In the genomic region with DNA sequence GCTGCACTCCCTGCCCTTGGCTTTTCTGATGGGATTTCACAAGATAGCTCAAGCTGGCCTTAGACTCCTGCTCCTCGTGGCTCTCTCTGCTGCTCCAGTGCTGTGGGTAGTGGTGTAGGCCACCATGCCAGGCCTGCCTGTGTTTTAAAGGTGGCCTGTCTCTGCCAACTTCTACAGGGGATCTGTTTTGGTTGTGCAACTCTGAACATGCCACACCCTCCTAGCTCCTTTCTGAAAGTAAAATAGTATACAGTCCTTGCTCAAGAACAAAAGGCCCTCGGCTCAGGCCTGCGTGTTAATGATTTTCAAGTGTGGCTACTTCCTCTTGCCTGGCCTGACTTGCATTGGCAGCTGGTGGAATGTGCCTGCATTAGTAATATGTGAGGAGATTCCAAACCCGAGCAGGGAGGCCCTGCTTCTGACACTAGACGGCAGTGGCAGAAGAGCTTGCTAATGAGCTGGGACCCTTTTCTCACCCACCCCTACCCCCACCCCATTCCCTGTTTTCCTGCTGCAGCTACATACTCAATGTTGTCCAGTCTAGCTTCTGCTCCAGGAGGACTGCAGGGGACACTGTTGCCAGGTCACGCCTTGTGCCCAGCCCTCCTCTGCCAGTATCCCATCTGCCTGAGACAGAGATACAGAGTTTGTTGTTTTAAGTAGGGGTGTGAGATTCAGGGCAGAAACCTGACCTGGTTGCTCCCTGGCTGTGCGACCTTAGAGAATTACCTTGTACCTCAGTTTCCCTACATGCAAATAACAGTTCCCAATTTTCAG, we compare ENCODE assay signal across 8 mouse cellular contexts. TPM values are rescaled to one million over a fixed set of nuclear protein-coding genes. Genes with fewer than 3 reads are reported as not detected.
A peak's percentile ranks its signal among the peaks of the same experiment; 100 is the strongest.
DNase-seq lines count a peak whose midpoint lies in the region; ATAC-seq lines count a peak whose summit lies in the region.

No protein-coding gene starts in this region.

- no peak overlapping the region for H3K4me3 ChIP-seq in kidney, embryonic 15.5 days (replicated peaks)

- 37% methylated on average over 7 of the region's 7 CpGs for WGBS in kidney, embryonic 15.5 days

- H3K4me1 ChIP-seq in kidney, embryonic 15.5 days, result peaks cover 85% of the 10 kb centered on the region

- H3K4me2 ChIP-seq in kidney, embryonic 15.5 days, result no peak overlapping the region

- ATAC-seq in kidney, embryonic 15.5 days (replicated peaks; ENCODE audit: low FRiP score), result peak; percentile 38
- peak; percentile 60 for ATAC-seq in megakaryocyte progenitor cell, adult 5-6 weeks (replicated peaks; ENCODE audit: poor library complexity)

- DNase-seq in retina, postnatal 1 day, result peak; percentile 63
- no peak for DNase-seq in retina, embryonic 14.5 days (ENCODE audit: low spot score)
- peak; percentile 97 for DNase-seq in gonadal fat pad, adult 2 months (ENCODE audit: low read depth)
- no peak for DNase-seq in T-cell, adult 2 months (ENCODE audit: low spot score)
- DNase-seq in left cerebral cortex, postnatal 10 days (ENCODE audit: extremely low spot score in 1 of 2, low spot score in 2 of 2), result no peak
- DNase-seq in urinary bladder, adult 18-20 months (ENCODE audit: low spot score in 2 of 2), result no peak

- peak overlapping the region; percentile 92 for H3K27ac ChIP-seq in kidney, embryonic 15.5 days

- no peaks in the 10 kb centered on the region for H3K36me3 ChIP-seq in kidney, embryonic 15.5 days

- no peak overlapping the region for H3K9ac ChIP-seq in kidney, embryonic 15.5 days

- no peaks in the 10 kb centered on the region for H3K9me3 ChIP-seq in kidney, embryonic 15.5 days (replicated peaks)

- intact Hi-C loops in left cerebral cortex, postnatal 10 days (cut with DNase I), result loop anchor here (5.0 kb wide), 1 partner anchor 54 kb away; the partner anchor contains the start of gene Cuedc1

- H3K27me3 ChIP-seq in kidney, embryonic 15.5 days, result no peaks in the 10 kb centered on the region

RNA-seq across cellular contexts. Expression of gene Mrps23, which starts 52.6 kb away (rescaled TPM):
- polyA plus RNA-seq in gonadal fat pad, adult 2 months (2012; rRNA removed), result 35.9 and 41.3 TPM in 2 replicates
- 57.5 and 65.2 TPM in 2 replicates for polyA plus RNA-seq in kidney, embryonic 15.5 days (2015; fragmentation: Nextera tagmentation; extraction: Ambion mirVana)
- 64.5 and 73.5 TPM in 2 replicates for total RNA-seq in megakaryocyte progenitor cell, adult 5-6 weeks (2015)
- total RNA-seq in megakaryocyte progenitor cell, adult 5-6 weeks (2017), result 49.0 and 90.6 TPM in 2 replicates
- 10 to 100 TPM; 55.1 to 68.0 TPM for total RNA-seq in left cerebral cortex, postnatal 10 days (2021)

RNA-seq across cellular contexts. Expression of gene Cuedc1, which starts 53.7 kb away (rescaled TPM):
- 51.2 and 52.3 TPM in 2 replicates for polyA plus RNA-seq in gonadal fat pad, adult 2 months (2012; rRNA removed)
- 18.8 and 23.4 TPM in 2 replicates for polyA plus RNA-seq in kidney, embryonic 15.5 days (2015; fragmentation: Nextera tagmentation; extraction: Ambion mirVana)
- 0.73 and 3.7 TPM in 2 replicates for total RNA-seq in megakaryocyte progenitor cell, adult 5-6 weeks (2015)
- total RNA-seq in megakaryocyte progenitor cell, adult 5-6 weeks (2017), result 0.12 and 1.0 TPM in 2 replicates
- total RNA-seq in left cerebral cortex, postnatal 10 days (2021), result 10 to 100 TPM; 37.1 to 43.6 TPM

Comparison
In these comparisons a context has a peak if more than half of its experiments do, and no peak if none do; other contexts are left out.
1. DNase-seq: peak in retina, postnatal 1 day (single experiment) and gonadal fat pad, adult 2 months (single experiment); none in retina, embryonic 14.5 days (single experiment), T-cell, adult 2 months (single experiment), left cerebral cortex, postnatal 10 days (0 of 2) and urinary bladder, adult 18-20 months (0 of 2).
2. RNA of gene Cuedc1, which starts 53.7 kb away (total RNA-seq): 37.1 to 43.6 TPM in left cerebral cortex, postnatal 10 days; 0.12 to 3.7 TPM in megakaryocyte progenitor cell, adult 5-6 weeks; every median in the first group is over 4 times any median in the second.